Mouse (Mus musculus) hindbrain, postnatal 0 days (tissue): ENCODE results near the gene Nipa2. TPM values are rescaled to one million over a fixed set of nuclear protein-coding genes. Genes with fewer than 3 reads are reported as not detected.
A peak's percentile ranks its signal among the peaks of the same experiment; 100 is the strongest.
"Not testable (repeated sequence)": the region's sequence is repeated elsewhere in the genome, so short reads cannot be mapped to it uniquely, and the experiment has no call there.

Experiments used
- ATAC-seq: fragments of 200-750 bp; cut with Nextera tagmentation; 2 replicates; pipeline ENCODE4 v1.8.0; 2017; ENCODE audit warnings: mild to moderate bottlenecking, moderate TSS enrichment, moderate library complexity
- DNase-seq: peaks from one replicate; pipeline ENCODE4 v3.0.0-alpha.2; 2015; ENCODE audit warnings: low spot score
- H3K27ac ChIP-seq: fragments of 300-500 bp; sonication (generic); 2 replicates; pipeline ENCODE4 v1.5.1; 2014; ENCODE audit warnings: mild to moderate bottlenecking
- H3K27me3 ChIP-seq: fragments of 300-500 bp; sonication (generic); 2 replicates; pipeline ENCODE4 v1.6.1; 2014; ENCODE audit warnings: low read length, mixed read lengths; ENCODE audit not compliant: insufficient read depth
- H3K36me3 ChIP-seq: fragments of 300-500 bp; sonication (generic); 2 replicates; pipeline ENCODE4 v1.6.1; 2014; ENCODE audit warnings: low read length, mixed read lengths; ENCODE audit not compliant: insufficient read depth
- H3K4me1 ChIP-seq: fragments of 300-500 bp; sonication (generic); 2 replicates; pipeline ENCODE4 v1.6.1; 2014; ENCODE audit warnings: antibody characterized with exemption, low read length, mixed read lengths; ENCODE audit not compliant: insufficient read depth
- H3K4me2 ChIP-seq: fragments of 300-500 bp; sonication (generic); 2 replicates; pipeline ENCODE4 v1.6.1; 2014; ENCODE audit warnings: low read depth, mild to moderate bottlenecking, low read length, moderate library complexity, mixed read lengths
- H3K4me3 ChIP-seq: fragments of 300-500 bp; sonication (generic); 2 replicates; pipeline ENCODE4 v1.5.1; 2014; ENCODE audit warnings: low read length
- H3K9ac ChIP-seq: fragments of 300-500 bp; sonication (generic); replicated peaks from 2 replicates; pipeline ENCODE4 v1.6.1; 2014; ENCODE audit warnings: mild to moderate bottlenecking, low read length, moderate library complexity, mixed read lengths
- H3K9me3 ChIP-seq: fragments of 300-500 bp; sonication (generic); 2 replicates; pipeline ENCODE4 v1.6.1; 2016; ENCODE audit warnings: low read length, mixed read lengths
- CTCF ChIP-seq: IDR thresholded peaks from 2 replicates; pipeline ENCODE4 v1.5.1; 2016; ENCODE audit warnings: antibody characterized with exemption, control low read depth, low read depth
- WGBS: fragments of 180-500 bp; shearing (Covaris S2); extraction: QIAGEN DNeasy Blood & Tissue Kit; methylation state at CpG from one replicate; pipeline ENCODE4 v1.1.7; 2014; 5-methylcytosine and 5-hydroxymethylcytosine counted together
- polyA plus RNA-seq: library from polyadenylated mRNA; unstranded; fragments of >200 nt; fragmentation: Nextera tagmentation; extraction: Ambion mirVana; gene quantifications from 2 replicates; pipeline ENCODE4 v1.2.1, GENCODE M21; 2015
- total RNA-seq: library from RNA; depleted of rRNA; stranded (reverse); fragments of >200 nt; gene quantifications from 2 replicates; pipeline ENCODE4 v1.2.3, GENCODE M21; 2014

Gene Nipa2
- total and polyA plus RNA-seq, 2 experiments from 2014 or later, result 26.1 to 37.3 TPM

- no peak for DNase-seq
- Histone ChIP-seq H3K27ac (no peak overlapping the region), H3K4me2 (no peak overlapping the region), H3K9me3 (no peaks in the 10 kb centered on the region), H3K36me3 (no peaks in the 10 kb centered on the region; the same call in 1 of the 2 replicates), H3K9ac (no peak overlapping the region), H3K27me3 (no peaks in the 10 kb centered on the region), H3K4me3 (no peak overlapping the region), H3K4me1 (no peaks in the 10 kb centered on the region)
- no peak for TF ChIP-seq CTCF
- whole genome bisulfite sequencing, result 91% methylated on average over 4 of the region's 4 CpGs
- ATAC-seq, result no peak
These were observed 23.9 kb downstream of the Nipa2 start for GRCm38 (mm10) chr7:55938341-55938740.

DNA sequence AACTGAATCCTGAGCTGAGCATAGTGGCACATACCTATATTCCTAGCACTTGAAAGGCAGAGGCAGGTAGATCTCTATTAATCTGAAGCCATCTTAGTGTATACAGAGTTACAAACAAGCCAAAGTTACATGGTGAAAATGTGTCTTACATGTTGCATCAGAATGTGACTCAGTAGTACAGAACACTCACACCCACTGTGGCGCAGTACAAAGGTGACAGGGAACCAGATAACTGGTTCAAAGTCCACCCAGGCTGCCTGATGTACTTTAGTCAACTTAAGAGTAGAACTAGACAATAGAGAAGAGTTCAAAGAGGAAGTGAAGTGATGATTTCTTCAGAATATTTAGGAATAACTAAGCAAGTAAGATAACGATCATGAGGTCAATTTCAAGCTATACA, 27.3 kb downstream of the Nipa2 start:
- H3K4me3 ChIP-seq, result no peak overlapping the region
- H3K36me3 ChIP-seq, result peaks cover 6% of the 10 kb centered on the region; the same call in 1 of the 2 replicates
- DNase-seq (no peak), ATAC-seq (no peak)
- H3K9ac ChIP-seq, result no peak overlapping the region
- H3K27me3 ChIP-seq, result no peaks in the 10 kb centered on the region
- H3K4me2 ChIP-seq, result no peak overlapping the region
- TF ChIP-seq CTCF, result no peak
- H3K4me1 ChIP-seq, result no peaks in the 10 kb centered on the region
- no peak overlapping the region for H3K27ac ChIP-seq
- WGBS, result 97% methylated on average over 2 of the region's 2 CpGs
- no peaks in the 10 kb centered on the region for H3K9me3 ChIP-seq

- Histone ChIP-seq H3K4me2 (no peak overlapping the region), H3K36me3 (peaks cover 32% of the 10 kb centered on the region), H3K27ac (no peak overlapping the region), H3K4me1 (no peaks in the 10 kb centered on the region), H3K27me3 (no peaks in the 10 kb centered on the region), H3K9me3 (no peaks in the 10 kb centered on the region), H3K4me3 (no peak overlapping the region), H3K9ac (no peak overlapping the region)
- TF ChIP-seq CTCF, result no peak
- WGBS, result 86% methylated on average over 2 of the region's 2 CpGs
- DNase-seq (no peak), ATAC-seq (no peak)
These were observed 33.6 kb downstream of the Nipa2 start for GRCm38 (mm10) chr7:55928649-55929048.

- ATAC-seq, result no peak
- H3K4me2 ChIP-seq, result no peak overlapping the region
- no peaks in the 10 kb centered on the region for H3K9me3 ChIP-seq
- H3K9ac ChIP-seq, result no peak overlapping the region
- H3K4me1 ChIP-seq, result no peaks in the 10 kb centered on the region
- 91% methylated on average over 4 of the region's 4 CpGs for WGBS
- no peak overlapping the region for H3K4me3 ChIP-seq
- H3K27me3 ChIP-seq, result no peaks in the 10 kb centered on the region
- H3K36me3 ChIP-seq, result peaks cover 43% of the 10 kb centered on the region
- DNase-seq, result no peak
- H3K27ac ChIP-seq, result no peak overlapping the region
- TF ChIP-seq CTCF, result no peak
These were observed 35.0 kb downstream of the Nipa2 start for GRCm38 (mm10) chr7:55927262-55927661.

DNA sequence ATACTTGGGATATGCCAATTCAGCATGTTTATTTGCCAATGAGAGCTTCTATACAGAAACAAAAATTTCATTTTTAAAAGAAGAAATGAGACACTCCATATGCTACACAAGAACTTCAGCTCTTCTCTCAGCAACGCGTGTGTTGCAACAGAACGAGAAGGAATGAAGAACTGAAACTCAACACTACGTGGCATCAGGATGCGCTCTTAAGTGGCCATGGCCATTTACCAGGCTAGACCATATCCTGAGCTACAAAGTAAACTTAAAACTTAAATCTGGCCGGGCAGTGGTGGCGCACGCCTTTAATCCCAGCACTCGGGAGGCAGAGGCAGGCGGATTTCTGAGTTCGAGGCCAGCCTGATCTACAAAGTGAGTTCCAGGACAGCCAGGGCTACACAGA, 43.9 kb downstream of the Nipa2 start:
- not testable (repeated sequence) for H3K9ac ChIP-seq, H3K27me3 ChIP-seq, H3K4me3 ChIP-seq, DNase-seq, H3K9me3 ChIP-seq, H3K27ac ChIP-seq, H3K4me2 ChIP-seq, H3K4me1 ChIP-seq, ATAC-seq
- peaks cover 60% of the 10 kb centered on the region for H3K36me3 ChIP-seq
- WGBS, result 98% methylated on average over 11 of the region's 11 CpGs

DNA sequence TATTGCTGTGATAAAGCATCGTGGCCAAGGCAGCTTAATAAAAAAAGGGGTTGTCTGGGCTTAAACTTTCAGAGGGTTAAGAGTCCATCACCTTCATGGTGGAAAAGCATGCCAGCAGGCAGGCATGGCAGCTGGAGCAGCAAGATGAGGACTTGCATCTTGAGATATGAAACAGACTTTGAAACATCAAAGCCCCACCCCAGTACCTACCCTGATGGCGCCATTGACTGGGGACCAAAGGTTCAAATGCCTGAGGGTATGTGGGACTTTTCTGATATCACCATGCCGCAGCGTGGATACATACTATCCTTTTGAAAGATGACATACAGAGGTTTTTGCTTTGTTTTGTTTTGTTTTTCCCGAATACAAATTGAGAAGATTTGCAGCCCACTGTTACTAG, 50.2 kb downstream of the Nipa2 start:
- WGBS, result 97% methylated on average over 5 of the region's 5 CpGs
- H3K36me3 ChIP-seq, result peaks cover 69% of the 10 kb centered on the region
- no peaks in the 10 kb centered on the region for H3K9me3 ChIP-seq
- H3K27ac ChIP-seq, result no peak overlapping the region
- no peak overlapping the region for H3K4me3 ChIP-seq
- no peak for TF ChIP-seq CTCF
- ATAC-seq (no peak), DNase-seq (no peak)
- H3K9ac ChIP-seq, result no peak overlapping the region
- no peaks in the 10 kb centered on the region for H3K27me3 ChIP-seq
- H3K4me2 ChIP-seq, result no peak overlapping the region
- H3K4me1 ChIP-seq, result no peaks in the 10 kb centered on the region

GRCm38 (mm10) chr7:55911371-55911770, 50.9 kb downstream of the Nipa2 start:
- no peaks in the 10 kb centered on the region for H3K27me3 ChIP-seq
- WGBS, result 88% methylated on average over 8 of the region's 8 CpGs
- H3K9me3 ChIP-seq, result no peaks in the 10 kb centered on the region
- H3K4me3 ChIP-seq, result no peak overlapping the region
- DNase-seq, result peak; percentile 5
- H3K9ac ChIP-seq, result no peak overlapping the region
- peaks cover 68% of the 10 kb centered on the region for H3K36me3 ChIP-seq
- no peak for ATAC-seq
- TF ChIP-seq CTCF, result no peak
- H3K27ac ChIP-seq, result no peak overlapping the region
- no peak overlapping the region for H3K4me2 ChIP-seq
- no peaks in the 10 kb centered on the region for H3K4me1 ChIP-seq
